Mouse (Mus musculus): ENCODE data around the gene Pick1. TPM values are rescaled to one million over a fixed set of nuclear protein-coding genes. Genes with fewer than 3 reads are reported as not detected.

Gene Pick1
- polyA plus RNA-seq, 2 experiments: 23.3 to 82.6 TPM

DNA sequence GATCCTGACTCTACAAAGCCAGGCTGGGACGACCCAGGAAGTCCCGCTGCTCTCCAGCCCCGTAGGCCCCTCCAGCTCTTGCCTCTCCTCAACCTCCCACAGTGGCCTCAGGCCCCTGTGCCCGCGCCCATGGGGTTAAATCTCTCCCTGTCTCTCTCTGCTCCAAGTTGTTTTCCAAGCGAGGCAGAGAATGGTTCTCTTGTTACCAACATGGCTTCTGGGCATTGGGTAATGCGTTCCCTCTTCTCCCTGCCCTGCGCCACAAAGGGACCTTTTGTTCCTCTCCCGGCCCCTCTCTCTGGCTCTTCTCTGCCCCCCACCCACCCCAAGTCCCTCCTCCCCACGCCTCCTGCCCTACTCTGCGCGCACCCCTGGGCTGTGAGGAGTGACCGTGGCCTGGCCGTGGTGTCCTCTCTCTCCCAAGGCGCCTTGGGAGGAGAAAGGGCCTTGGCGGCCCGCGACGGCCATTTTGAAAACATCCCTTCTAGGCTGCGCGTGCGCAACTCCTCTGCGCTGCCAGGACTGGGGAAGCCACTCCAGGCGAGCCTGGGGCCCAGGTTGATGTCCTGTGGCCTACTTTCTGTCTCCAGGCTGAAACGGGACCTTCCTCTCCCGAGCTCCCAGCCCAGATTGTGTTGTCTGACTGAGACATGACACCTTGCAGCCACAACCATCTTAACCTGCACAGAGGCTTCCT, 16.1 kb upstream of the Pick1 start:
- Histone ChIP-seq H3K27ac (replicated peaks; ENCODE audit: low read depth, low read length) (0 out of 2 replicates have a peak overlapping the region, but pooled peaks have one; percentile 33), H3K4me2 (replicated peaks; ENCODE audit: low read depth, low read length, severe bottlenecking) (no peak overlapping the region), H3K9me3 (ENCODE audit: control insufficient read depth, low read length) (no peaks in the 10 kb centered on the region), H3K4me3 (replicated peaks; ENCODE audit: low read length) (no peak overlapping the region), H3K9ac (ENCODE audit: low read depth, low read length, severe bottlenecking) (no peak overlapping the region), H3K4me1 (ENCODE audit: control insufficient read depth, insufficient read depth, low read length) (no peaks in the 10 kb centered on the region), H3K36me3 (ENCODE audit: control insufficient read depth, insufficient read depth, low read length) (no peaks in the 10 kb centered on the region), H3K27me3 (ENCODE audit: control insufficient read depth, insufficient read depth, low read length) (no peaks in the 10 kb centered on the region)
- no peak for ATAC-seq (ENCODE audit: low FRiP score, low read depth)
- no peak for DNase-seq (ENCODE audit: low spot score)
- TF ChIP-seq POLR2A (IDR thresholded peaks at IDR 0.05; ENCODE audit: borderline replicate concordance, extremely low read depth, insufficient read depth, insufficient read length): no peak
- 83% methylated on average over 26 of the region's 26 CpGs for WGBS

DNA sequence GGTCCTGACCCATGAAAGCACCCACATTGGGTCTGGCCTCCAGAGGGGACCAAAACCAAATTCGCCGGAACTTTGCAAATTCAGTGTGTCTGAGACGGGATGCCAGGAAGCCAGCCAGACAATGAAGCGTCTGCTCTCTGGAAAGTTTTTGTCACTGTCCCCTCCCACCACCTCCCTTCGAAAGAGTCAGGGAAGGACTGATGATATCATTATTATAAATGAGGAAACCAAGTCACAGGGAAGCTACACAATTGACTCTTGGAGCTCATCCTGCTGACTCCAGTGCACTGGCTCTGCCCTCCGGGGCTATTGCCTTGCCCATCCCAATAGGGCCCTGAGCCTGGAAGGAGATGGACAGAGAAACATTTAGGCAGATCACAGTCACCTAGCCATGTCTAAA, 15.4 kb upstream of the Pick1 start:
- TF ChIP-seq POLR2A (IDR thresholded peaks at IDR 0.05; ENCODE audit: borderline replicate concordance, extremely low read depth, insufficient read depth, insufficient read length): no peak
- Histone ChIP-seq H3K27me3 (ENCODE audit: control insufficient read depth, insufficient read depth, low read length) (no peaks in the 10 kb centered on the region), H3K4me1 (ENCODE audit: control insufficient read depth, insufficient read depth, low read length) (no peaks in the 10 kb centered on the region), H3K9ac (ENCODE audit: low read depth, low read length, severe bottlenecking) (no peak overlapping the region), H3K36me3 (ENCODE audit: control insufficient read depth, insufficient read depth, low read length) (no peaks in the 10 kb centered on the region), H3K4me3 (replicated peaks; ENCODE audit: low read length) (no peak overlapping the region), H3K27ac (replicated peaks; ENCODE audit: low read depth, low read length) (no peak overlapping the region), H3K9me3 (ENCODE audit: control insufficient read depth, low read length) (no peaks in the 10 kb centered on the region), H3K4me2 (replicated peaks; ENCODE audit: low read depth, low read length, severe bottlenecking) (no peak overlapping the region)
- DNase-seq (ENCODE audit: low spot score) (no peak), ATAC-seq (ENCODE audit: low FRiP score, low read depth) (no peak)
- WGBS: 72% methylated on average over 6 of the region's 6 CpGs

DNA sequence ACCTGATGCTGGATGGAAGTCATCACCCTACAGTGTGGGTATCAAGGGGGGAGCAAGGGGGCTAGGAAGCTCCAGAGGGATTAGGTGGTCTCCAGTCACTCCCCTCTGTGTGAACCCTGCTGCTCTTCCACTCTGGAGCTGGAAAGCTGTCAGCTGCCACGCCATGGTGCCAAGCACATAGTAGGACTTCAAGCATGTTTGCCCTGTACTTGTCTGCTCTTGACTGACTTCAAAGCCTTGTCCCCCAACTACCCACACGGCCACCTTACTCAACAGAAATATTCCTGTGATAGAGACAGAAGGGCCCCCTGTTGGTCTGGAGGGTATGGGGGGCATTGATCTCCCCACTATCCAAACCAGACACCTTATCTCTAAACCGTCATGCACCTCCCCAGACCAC, 12.8 kb upstream of the Pick1 start:
- Histone ChIP-seq H3K4me1 (ENCODE audit: control insufficient read depth, insufficient read depth, low read length) (no peaks in the 10 kb centered on the region), H3K36me3 (ENCODE audit: control insufficient read depth, insufficient read depth, low read length) (no peaks in the 10 kb centered on the region), H3K9me3 (ENCODE audit: control insufficient read depth, low read length) (no peaks in the 10 kb centered on the region), H3K27ac (replicated peaks; ENCODE audit: low read depth, low read length) (no peak overlapping the region), H3K9ac (ENCODE audit: low read depth, low read length, severe bottlenecking) (no peak overlapping the region), H3K4me3 (replicated peaks; ENCODE audit: low read length) (no peak overlapping the region), H3K27me3 (ENCODE audit: control insufficient read depth, insufficient read depth, low read length) (no peaks in the 10 kb centered on the region), H3K4me2 (replicated peaks; ENCODE audit: low read depth, low read length, severe bottlenecking) (no peak overlapping the region)
- 73% methylated on average over 3 of the region's 3 CpGs for WGBS
- no peak for TF ChIP-seq POLR2A (IDR thresholded peaks at IDR 0.05; ENCODE audit: borderline replicate concordance, extremely low read depth, insufficient read depth, insufficient read length)
- ATAC-seq (ENCODE audit: low FRiP score, low read depth) (no peak), DNase-seq (ENCODE audit: low spot score) (no peak)

DNA sequence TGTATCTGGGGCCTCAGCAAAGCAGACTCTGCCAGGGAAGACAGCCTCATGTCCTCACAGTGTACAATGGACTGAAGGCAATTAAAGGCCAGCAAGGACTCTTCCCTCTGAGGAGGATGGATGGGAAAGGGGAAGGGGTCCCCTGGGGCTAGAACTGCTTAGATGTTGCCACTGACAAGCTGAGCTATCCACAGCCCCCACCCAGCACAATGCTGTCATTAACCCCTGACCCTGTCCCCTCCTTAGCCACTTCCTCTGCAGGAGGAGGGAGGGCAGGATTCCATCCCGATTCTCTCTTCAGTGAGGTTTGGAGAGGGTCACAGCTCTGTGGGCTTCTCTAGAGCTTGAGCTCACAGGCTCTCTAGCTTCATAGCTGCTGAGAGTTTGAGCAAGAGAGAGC, 9.4 kb upstream of the Pick1 start:
- no peak overlapping the region for H3K27ac ChIP-seq (replicated peaks; ENCODE audit: low read depth, low read length)
- TF ChIP-seq POLR2A (IDR thresholded peaks at IDR 0.05; ENCODE audit: borderline replicate concordance, extremely low read depth, insufficient read depth, insufficient read length): no peak
- no peaks in the 10 kb centered on the region for H3K36me3 ChIP-seq (ENCODE audit: control insufficient read depth, insufficient read depth, low read length)
- WGBS: 0% methylated on average over 1 of the region's 1 CpGs
- no peak overlapping the region for H3K4me2 ChIP-seq (replicated peaks; ENCODE audit: low read depth, low read length, severe bottlenecking)
- H3K9ac ChIP-seq (ENCODE audit: low read depth, low read length, severe bottlenecking): no peak overlapping the region
- H3K27me3 ChIP-seq (ENCODE audit: control insufficient read depth, insufficient read depth, low read length): no peaks in the 10 kb centered on the region
- H3K4me1 ChIP-seq (ENCODE audit: control insufficient read depth, insufficient read depth, low read length): no peaks in the 10 kb centered on the region
- H3K4me3 ChIP-seq (replicated peaks; ENCODE audit: low read length): no peak overlapping the region
- H3K9me3 ChIP-seq (ENCODE audit: control insufficient read depth, low read length): no peaks in the 10 kb centered on the region
- peak; percentile 13 for DNase-seq (ENCODE audit: low spot score)
- no peak for ATAC-seq (ENCODE audit: low FRiP score, low read depth)

DNA sequence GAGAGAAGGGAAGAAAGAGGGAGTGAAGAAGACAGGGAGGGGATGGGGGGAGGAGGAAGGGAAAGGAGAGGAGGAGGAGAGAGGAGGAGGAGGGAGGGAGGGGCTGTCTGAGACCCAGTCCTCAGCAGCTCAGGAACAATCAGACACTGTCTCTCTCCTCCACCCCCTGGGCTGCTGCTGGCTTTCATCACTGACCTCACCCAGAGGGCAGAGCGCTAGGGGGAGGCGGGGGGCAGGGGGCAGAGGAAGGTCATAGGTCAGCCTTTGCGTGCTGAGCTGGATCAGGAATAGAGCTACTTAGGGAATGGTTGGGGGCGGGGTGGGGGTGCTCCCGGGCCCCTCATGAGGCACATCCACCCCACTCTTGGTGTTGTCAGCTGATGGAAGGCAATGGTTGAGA, 5.3 kb upstream of the Pick1 start:
- no peak overlapping the region for H3K4me3 ChIP-seq (replicated peaks; ENCODE audit: low read length)
- WGBS: 8% methylated on average over 5 of the region's 5 CpGs
- no peak for ATAC-seq (ENCODE audit: low FRiP score, low read depth)
- H3K36me3 ChIP-seq (ENCODE audit: control insufficient read depth, insufficient read depth, low read length): no peaks in the 10 kb centered on the region
- DNase-seq (ENCODE audit: low spot score): no peak
- H3K4me2 ChIP-seq (replicated peaks; ENCODE audit: low read depth, low read length, severe bottlenecking): no peak overlapping the region
- no peaks in the 10 kb centered on the region for H3K9me3 ChIP-seq (ENCODE audit: control insufficient read depth, low read length)
- H3K9ac ChIP-seq (ENCODE audit: low read depth, low read length, severe bottlenecking): no peak overlapping the region
- no peak overlapping the region for H3K27ac ChIP-seq (replicated peaks; ENCODE audit: low read depth, low read length)
- no peaks in the 10 kb centered on the region for H3K27me3 ChIP-seq (ENCODE audit: control insufficient read depth, insufficient read depth, low read length)
- no peaks in the 10 kb centered on the region for H3K4me1 ChIP-seq (ENCODE audit: control insufficient read depth, insufficient read depth, low read length)
- TF ChIP-seq POLR2A (IDR thresholded peaks at IDR 0.05; ENCODE audit: borderline replicate concordance, extremely low read depth, insufficient read depth, insufficient read length): no peak
